Mouse (Mus musculus) neural tube, embryonic 15.5 days (tissue): Measurements from ENCODE around the gene Anapc15-ps. TPM values are rescaled to one million over a fixed set of nuclear protein-coding genes. Genes with fewer than 3 reads are reported as not detected.

ENCODE experiments used
- ATAC-seq: fragments of 200-750 bp; cut with Nextera tagmentation; 2 replicates; pipeline ENCODE4 v1.8.0; 2017; ENCODE audit warnings: mild to moderate bottlenecking, moderate TSS enrichment, moderate library complexity; ENCODE audit not compliant: low FRiP score
- H3K27ac ChIP-seq: fragments of 300-500 bp; sonication (generic); replicated peaks from 2 replicates; pipeline ENCODE4 v1.5.1; 2015; ENCODE audit warnings: mild to moderate bottlenecking, inconsistent platforms
- H3K27me3 ChIP-seq: fragments of 300-500 bp; sonication (generic); replicated peaks from 2 replicates; pipeline ENCODE4 v1.6.1; 2015; ENCODE audit warnings: inconsistent platforms
- H3K36me3 ChIP-seq: fragments of 300-500 bp; sonication (generic); 2 replicates; pipeline ENCODE4 v1.6.1; 2015; ENCODE audit warnings: inconsistent platforms
- H3K4me1 ChIP-seq: fragments of 300-500 bp; sonication (generic); 2 replicates; pipeline ENCODE4 v1.6.1; 2015; ENCODE audit warnings: inconsistent platforms
- H3K4me2 ChIP-seq: fragments of 300-500 bp; sonication (generic); 2 replicates; pipeline ENCODE4 v1.6.1; 2015; ENCODE audit warnings: inconsistent platforms, mild to moderate bottlenecking, moderate library complexity
- H3K4me3 ChIP-seq: fragments of 300-500 bp; sonication (generic); replicated peaks from 2 replicates; pipeline ENCODE4 v1.5.1; 2015; ENCODE audit warnings: mild to moderate bottlenecking, inconsistent platforms
- H3K9ac ChIP-seq: fragments of 300-500 bp; sonication (generic); replicated peaks from 2 replicates; pipeline ENCODE4 v1.6.1; 2015; ENCODE audit warnings: mild to moderate bottlenecking, inconsistent platforms
- H3K9me3 ChIP-seq: fragments of 300-500 bp; sonication (generic); replicated peaks from 2 replicates; pipeline ENCODE4 v1.6.1; 2016; ENCODE audit warnings: inconsistent platforms
- WGBS: fragments of 180-500 bp; shearing (Covaris S2); methylation state at CpG from one replicate; pipeline ENCODE4 v1.1.7; 2015; ENCODE audit warnings: mixed read lengths; 5-methylcytosine and 5-hydroxymethylcytosine counted together
- polyA plus RNA-seq: library from polyadenylated mRNA; unstranded; fragments of >200 nt; fragmentation: Nextera tagmentation; extraction: Ambion mirVana; gene quantifications from 2 replicates; pipeline ENCODE4 v1.2.1, GENCODE M21; 2015

Gene Anapc15-ps
- not detected in 2 replicates for polyA plus RNA-seq

DNA sequence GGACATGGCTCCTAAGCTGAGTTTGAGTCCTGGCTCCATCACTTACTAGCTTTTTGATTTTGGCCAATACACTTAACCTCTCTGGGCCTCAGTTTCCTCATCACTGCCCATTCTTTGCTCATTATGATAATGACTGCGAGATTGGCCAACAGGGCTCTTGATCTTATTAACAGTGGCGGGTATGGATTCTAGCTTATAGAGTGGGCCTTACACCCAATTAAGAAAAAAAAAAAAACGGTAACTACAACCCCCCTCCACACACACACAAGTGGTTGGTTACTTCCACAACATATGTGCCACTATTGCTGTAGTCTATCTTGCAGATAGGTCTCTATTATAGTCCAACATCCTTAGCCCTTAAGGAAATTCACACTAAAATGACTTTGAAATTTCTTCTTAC, at the start of gene Anapc15-ps:
Gene Anapc15-ps (minus strand): TSS at position 101 of the 400 bp plus-strand sequence.
- H3K4me2 ChIP-seq = no peak within 1 kb of the TSS
- H3K36me3 ChIP-seq = no peaks in the 10 kb centered on the region
- no peaks in the 10 kb centered on the region for H3K27me3 ChIP-seq
- WGBS = 97% methylated on average over 3 of the region's 3 CpGs
- no peaks in the 10 kb centered on the region for H3K9me3 ChIP-seq
- no peak within 1 kb of the TSS for H3K27ac ChIP-seq
- no peak for ATAC-seq
- no peak within 1 kb of the TSS for H3K4me3 ChIP-seq
- H3K9ac ChIP-seq = no peak within 1 kb of the TSS
- peaks cover 4% of the 10 kb centered on the region; the same call in 1 of the 2 replicates for H3K4me1 ChIP-seq

DNA sequence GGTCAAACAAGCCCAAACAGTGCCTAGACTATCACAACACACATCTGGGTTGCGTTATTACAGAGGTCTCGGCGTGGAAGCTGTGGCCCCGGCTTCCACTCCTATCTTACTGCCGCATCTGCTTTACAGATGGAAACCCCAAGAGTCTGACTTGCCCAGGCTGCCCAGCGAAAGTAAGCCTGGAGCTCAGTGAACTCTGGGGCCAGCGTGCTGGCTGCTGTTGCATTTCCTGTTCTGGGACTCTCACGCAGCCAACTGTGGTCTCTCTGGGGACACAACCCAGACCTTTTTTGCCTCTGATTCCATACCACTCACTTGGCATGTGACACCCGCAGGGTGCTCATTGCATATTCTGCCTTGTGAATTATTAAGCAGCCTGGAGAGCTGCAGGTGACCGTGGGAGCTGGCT, 49.0 kb upstream of the Anapc15-ps start:
- Histone ChIP-seq H3K36me3 (no peaks in the 10 kb centered on the region), H3K4me1 (no peaks in the 10 kb centered on the region), H3K4me3 (no peak overlapping the region), H3K27me3 (no peaks in the 10 kb centered on the region), H3K9me3 (no peaks in the 10 kb centered on the region), H3K4me2 (no peak overlapping the region), H3K27ac (no peak overlapping the region), H3K9ac (no peak overlapping the region)
- no peak for ATAC-seq
- WGBS = 91% methylated on average over 10 of the region's 10 CpGs

DNA sequence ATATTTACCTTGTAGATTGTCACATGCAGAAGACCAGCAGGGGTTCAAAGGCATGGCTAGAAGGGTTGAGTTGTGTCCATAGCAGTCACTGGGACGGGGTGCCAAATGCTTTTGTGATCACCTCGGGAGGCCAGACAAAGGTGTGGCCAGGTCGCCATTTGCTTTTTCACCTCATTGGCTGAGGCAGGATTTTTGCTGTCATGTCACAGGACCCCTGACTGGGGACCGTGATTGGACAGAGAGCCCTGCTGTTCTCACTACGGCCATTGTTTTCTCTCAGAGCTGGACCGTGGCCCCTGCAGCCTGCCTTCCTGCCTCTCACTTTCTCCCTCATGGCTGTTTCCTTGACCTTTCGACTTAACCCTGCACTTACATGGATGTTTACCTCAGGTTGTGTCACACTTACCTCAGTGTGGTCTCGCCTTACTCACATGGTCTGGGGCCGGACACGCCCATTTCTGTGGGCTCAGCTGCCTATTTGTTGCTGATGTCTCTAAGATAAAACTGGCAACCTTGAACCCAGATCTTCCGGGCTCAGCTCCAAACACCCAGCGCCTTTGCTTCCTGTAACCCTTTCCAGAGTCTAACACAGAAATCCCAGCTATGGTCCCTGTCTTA, 47.0 kb upstream of the Anapc15-ps start:
- H3K9ac ChIP-seq = no peak overlapping the region
- H3K27ac ChIP-seq = no peak overlapping the region
- H3K4me3 ChIP-seq = no peak overlapping the region
- 81% methylated on average over 12 of the region's 12 CpGs for WGBS
- H3K27me3 ChIP-seq = no peaks in the 10 kb centered on the region
- no peak for ATAC-seq
- H3K9me3 ChIP-seq = no peaks in the 10 kb centered on the region
- H3K4me1 ChIP-seq = no peaks in the 10 kb centered on the region
- no peak overlapping the region for H3K4me2 ChIP-seq
- H3K36me3 ChIP-seq = no peaks in the 10 kb centered on the region

DNA sequence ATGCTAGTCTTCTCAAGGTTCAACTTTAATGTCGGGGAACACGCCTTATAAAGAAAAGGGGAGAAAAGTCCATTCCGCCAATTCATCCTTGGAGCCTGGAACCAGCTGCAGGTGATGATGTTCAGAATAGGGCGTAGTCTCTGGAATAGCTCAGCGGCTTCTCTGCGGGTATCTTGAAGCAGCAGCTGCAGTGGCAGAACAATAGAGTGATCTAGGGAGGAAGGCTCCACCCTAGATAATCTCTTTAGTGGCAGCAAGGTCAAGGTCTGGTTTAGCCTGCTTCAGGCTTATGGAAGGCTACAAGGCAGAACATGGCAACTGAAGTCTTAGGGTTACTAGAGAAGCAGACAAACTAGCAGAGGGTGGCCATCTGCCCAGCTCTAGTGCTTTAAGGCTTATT, 46.2 kb upstream of the Anapc15-ps start:
- WGBS = 92% methylated on average over 6 of the region's 6 CpGs
- ATAC-seq = no peak
- H3K9me3 ChIP-seq = no peaks in the 10 kb centered on the region

DNA sequence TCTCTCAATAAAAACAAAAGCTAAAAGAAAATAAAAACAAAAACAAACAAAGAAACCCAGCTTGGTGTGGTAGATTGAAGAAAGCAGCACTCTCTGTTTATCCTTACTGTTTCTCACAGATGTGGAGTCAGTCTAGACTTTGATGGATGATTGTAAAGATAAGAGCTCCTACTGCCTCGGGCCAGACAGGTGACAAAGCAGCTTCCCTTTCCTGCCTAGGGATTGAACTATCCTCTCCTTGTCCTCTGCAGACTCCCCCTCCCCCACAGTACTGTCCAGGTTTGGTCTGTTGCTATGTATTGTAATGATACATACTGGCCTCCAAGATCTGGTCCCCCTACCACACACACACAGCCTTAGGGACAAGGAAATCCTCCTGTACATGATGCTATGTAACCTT, 45.5 kb upstream of the Anapc15-ps start:
- no peaks in the 10 kb centered on the region for H3K36me3 ChIP-seq
- no peak overlapping the region for H3K4me2 ChIP-seq
- no peak for ATAC-seq
- no peak overlapping the region for H3K4me3 ChIP-seq
- no peaks in the 10 kb centered on the region for H3K9me3 ChIP-seq
- no peak overlapping the region for H3K27ac ChIP-seq
- H3K4me1 ChIP-seq = no peaks in the 10 kb centered on the region
- WGBS = 75% methylated on average over 1 of the region's 1 CpGs
- no peaks in the 10 kb centered on the region for H3K27me3 ChIP-seq
- no peak overlapping the region for H3K9ac ChIP-seq

More for the DNA sequence above, 46.2 kb upstream of the Anapc15-ps start:
- H3K4me2 ChIP-seq = no peak overlapping the region
- no peak overlapping the region for H3K27ac ChIP-seq
- H3K27me3 ChIP-seq = no peaks in the 10 kb centered on the region
- no peak overlapping the region for H3K4me3 ChIP-seq
- H3K4me1 ChIP-seq = no peaks in the 10 kb centered on the region
- no peak overlapping the region for H3K9ac ChIP-seq
- H3K36me3 ChIP-seq = no peaks in the 10 kb centered on the region

DNA sequence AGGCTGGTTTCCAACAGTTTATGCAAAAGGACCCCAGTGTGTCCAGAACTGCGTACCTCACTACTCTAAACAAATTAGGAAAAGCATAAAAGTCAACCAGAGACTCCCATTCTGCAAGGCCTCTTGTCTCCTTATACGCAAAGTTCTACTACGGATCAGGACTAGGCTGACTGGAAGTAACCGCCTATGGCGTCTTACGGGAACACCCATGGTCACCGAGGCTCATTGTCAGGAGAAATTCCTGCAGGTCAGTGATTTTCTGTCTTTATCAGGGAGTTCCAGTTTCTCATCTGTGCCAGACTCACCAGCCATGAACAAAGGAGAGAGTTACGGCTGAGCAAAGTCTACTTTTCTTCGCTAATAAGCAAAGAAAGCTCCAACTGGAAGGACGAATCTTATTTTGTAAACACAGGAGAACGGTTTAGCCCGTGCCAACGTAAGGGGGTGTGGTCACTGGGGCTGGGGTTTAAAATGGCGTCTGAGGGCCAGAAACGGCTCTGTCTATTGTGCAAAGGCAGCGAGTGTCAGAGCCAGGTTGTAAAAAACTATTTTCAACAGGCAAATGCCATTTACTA, 43.9 kb upstream of the Anapc15-ps start:
- Histone ChIP-seq H3K4me1 (no peaks in the 10 kb centered on the region), H3K27ac (no peak overlapping the region), H3K4me3 (no peak overlapping the region), H3K36me3 (no peaks in the 10 kb centered on the region), H3K27me3 (no peaks in the 10 kb centered on the region), H3K9me3 (no peaks in the 10 kb centered on the region), H3K9ac (no peak overlapping the region), H3K4me2 (no peak overlapping the region)
- ATAC-seq = no peak
- 65% methylated on average over 16 of the region's 16 CpGs for WGBS

DNA sequence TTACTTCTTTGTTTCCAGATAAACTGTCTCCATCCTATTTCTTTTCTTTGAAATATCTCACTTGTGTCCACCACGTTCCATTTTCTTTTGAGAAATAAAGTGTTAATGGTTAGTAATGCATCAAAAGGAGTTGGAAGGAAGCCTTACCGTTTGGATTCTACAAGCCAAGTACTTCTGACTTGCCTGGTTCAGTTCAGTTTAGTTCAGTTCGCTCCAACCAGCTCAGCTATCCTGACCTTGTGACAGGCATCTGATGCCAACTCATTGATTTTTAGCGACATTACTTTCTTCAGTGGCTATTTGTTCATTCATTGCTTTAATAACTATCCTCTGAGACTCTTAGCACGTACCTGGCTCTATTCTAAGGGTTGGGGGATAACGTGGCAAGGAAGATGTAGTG, 42.4 kb upstream of the Anapc15-ps start:
- no peak for ATAC-seq
- WGBS = 42% methylated on average over 6 of the region's 6 CpGs
- no peak overlapping the region for H3K9ac ChIP-seq
- H3K4me3 ChIP-seq = no peak overlapping the region
- H3K9me3 ChIP-seq = no peaks in the 10 kb centered on the region
- no peaks in the 10 kb centered on the region for H3K36me3 ChIP-seq
- H3K4me2 ChIP-seq = no peak overlapping the region
- no peak overlapping the region for H3K27ac ChIP-seq
- no peaks in the 10 kb centered on the region for H3K4me1 ChIP-seq
- H3K27me3 ChIP-seq = no peaks in the 10 kb centered on the region

DNA sequence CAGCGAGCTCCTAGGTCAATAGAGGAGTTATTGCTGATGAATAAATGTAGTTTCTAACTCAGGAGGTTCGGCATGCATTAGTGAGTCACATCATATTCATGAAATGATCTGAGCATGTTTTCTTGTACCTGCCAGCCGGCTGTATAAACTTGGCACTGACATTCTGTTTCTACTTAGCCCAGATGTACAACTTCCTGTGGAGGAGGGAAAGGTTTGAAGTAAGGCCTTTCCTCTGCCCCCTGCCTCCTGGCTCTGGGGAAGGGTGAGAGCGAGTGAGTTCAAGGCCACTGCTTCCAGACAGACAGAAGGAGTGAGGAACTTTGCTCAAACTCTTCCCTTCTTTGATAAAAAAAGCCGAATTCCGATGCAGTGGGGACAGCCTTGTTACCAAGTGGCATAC, 39.0 kb upstream of the Anapc15-ps start:
- Histone ChIP-seq H3K9me3 (no peaks in the 10 kb centered on the region), H3K4me2 (no peak overlapping the region), H3K27me3 (no peaks in the 10 kb centered on the region), H3K4me1 (no peaks in the 10 kb centered on the region), H3K4me3 (no peak overlapping the region), H3K27ac (no peak overlapping the region), H3K36me3 (no peaks in the 10 kb centered on the region), H3K9ac (no peak overlapping the region)
- 83% methylated on average over 6 of the region's 6 CpGs for WGBS
- ATAC-seq = no peak

DNA sequence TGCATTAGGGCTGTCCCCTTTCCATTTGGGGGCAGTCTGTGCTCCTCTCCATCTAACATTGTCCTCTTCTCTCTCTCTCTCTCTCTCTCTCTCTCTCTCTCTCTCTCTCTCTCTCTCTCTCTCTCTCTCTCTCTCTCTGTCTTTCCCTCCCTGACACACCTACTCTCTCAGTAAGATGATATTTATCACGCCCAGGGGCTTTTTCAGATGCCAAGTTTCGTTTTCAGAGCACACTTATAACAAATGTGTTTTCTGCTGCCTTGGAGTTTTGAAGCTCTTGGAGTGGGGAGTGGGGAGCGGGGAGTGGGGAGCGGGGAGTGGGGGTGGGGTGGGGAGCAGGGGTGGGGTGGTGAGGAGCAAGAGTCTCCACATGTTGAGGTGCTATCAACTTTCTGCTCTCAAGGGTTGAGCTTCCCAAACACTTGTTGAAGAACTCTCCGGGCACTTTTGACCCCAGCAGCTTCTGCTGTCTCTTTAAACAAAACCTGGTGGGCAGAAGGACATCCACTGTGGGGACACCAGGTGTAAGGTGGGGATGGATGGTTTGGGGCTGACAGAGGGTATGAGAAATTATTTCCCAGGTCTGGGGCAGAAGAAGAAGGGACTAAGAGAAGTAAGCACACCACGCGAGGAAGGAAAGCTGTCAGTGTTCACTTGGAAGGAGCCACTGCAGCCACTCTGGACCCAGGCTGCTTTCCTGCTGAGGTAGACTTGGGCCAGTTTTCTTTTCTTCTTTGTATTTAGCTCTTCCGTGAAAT, 36.8 kb upstream of the Anapc15-ps start:
- Histone ChIP-seq H3K4me1 (no peaks in the 10 kb centered on the region), H3K36me3 (no peaks in the 10 kb centered on the region), H3K9me3 (no peaks in the 10 kb centered on the region), H3K4me3 (no peak overlapping the region), H3K9ac (no peak overlapping the region), H3K27ac (no peak overlapping the region), H3K27me3 (no peaks in the 10 kb centered on the region), H3K4me2 (no peak overlapping the region)
- WGBS = 69% methylated on average over 8 of the region's 8 CpGs
- ATAC-seq = no peak

DNA sequence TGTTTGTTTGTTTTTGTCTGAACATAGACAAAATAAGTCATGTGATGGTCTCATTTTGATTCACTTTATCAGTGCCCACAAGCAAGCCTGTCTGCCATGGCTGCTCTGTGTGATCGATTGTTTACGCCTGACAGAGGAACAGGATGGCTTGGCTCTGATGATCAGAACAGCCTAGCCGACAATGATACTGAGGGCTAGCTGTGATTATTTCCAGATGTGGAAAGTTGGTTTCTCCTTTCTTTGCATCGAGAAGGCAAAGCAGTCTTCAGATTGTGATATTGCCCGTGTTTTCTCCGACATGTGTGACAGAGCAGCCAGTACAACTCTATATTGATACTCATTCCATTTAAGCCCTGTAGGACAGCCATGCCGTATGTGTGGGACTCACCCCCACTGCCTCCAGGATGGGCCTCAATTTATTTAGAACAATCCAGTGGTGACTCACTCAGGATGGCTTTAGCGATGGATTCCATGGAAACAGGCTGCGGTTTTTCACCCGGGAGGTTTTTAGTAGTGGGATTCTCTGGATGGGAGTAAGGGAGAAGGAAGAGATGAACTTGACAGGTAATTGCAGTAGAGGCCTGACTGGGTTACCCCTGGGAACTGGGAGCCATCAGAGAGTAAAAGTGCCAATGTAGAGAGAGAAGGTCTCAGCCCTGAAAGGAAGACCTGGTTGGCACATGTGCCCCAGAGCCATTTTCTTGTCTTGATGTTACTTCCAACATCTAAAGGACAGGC, 36.1 kb upstream of the Anapc15-ps start:
- H3K9ac ChIP-seq = no peak overlapping the region
- no peaks in the 10 kb centered on the region for H3K27me3 ChIP-seq
- H3K4me1 ChIP-seq = no peaks in the 10 kb centered on the region
- 78% methylated on average over 10 of the region's 10 CpGs for WGBS
- no peaks in the 10 kb centered on the region for H3K36me3 ChIP-seq
- H3K4me3 ChIP-seq = no peak overlapping the region
- no peak overlapping the region for H3K4me2 ChIP-seq
- no peak overlapping the region for H3K27ac ChIP-seq
- no peak for ATAC-seq
- H3K9me3 ChIP-seq = no peaks in the 10 kb centered on the region

DNA sequence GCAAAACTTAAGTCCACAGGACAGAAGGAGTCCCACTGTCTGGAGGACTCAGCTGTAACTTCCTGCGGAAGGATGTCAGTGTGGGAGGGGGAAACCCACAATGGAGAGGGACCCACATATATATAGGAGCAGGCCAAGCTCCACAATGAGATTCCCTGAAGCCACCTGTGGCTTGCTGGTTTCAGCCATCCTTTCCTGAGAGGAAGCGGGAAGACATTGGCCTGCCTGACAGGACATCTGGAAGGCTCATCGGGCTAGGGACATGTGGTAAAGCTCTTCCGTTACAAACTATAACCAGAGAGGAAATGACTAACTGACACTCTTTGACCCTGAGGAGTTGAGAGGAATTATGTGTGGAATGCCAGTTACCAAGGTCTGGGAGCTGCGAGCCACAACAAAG, 34.8 kb upstream of the Anapc15-ps start:
- H3K27me3 ChIP-seq = no peaks in the 10 kb centered on the region
- no peaks in the 10 kb centered on the region for H3K36me3 ChIP-seq
- no peak for ATAC-seq
- H3K27ac ChIP-seq = no peak overlapping the region
- WGBS = 81% methylated on average over 5 of the region's 5 CpGs
- H3K4me2 ChIP-seq = no peak overlapping the region
- H3K9ac ChIP-seq = no peak overlapping the region
- no peak overlapping the region for H3K4me3 ChIP-seq
- no peaks in the 10 kb centered on the region for H3K4me1 ChIP-seq
- H3K9me3 ChIP-seq = no peaks in the 10 kb centered on the region
